Mouse (Mus musculus): ENCODE measurements around the gene Nrp2.

Gene Nrp2

GRCm38 (mm10) chr1:62751011-62752006, 48.2 kb downstream of the Nrp2 start:
- DNase-seq (ENCODE audit: low spot score in 2 of 2) = peak; percentile 71 to 75

GRCm38 (mm10) chr1:62752055-62752454, 49.0 kb downstream of the Nrp2 start:
- no peak for DNase-seq (ENCODE audit: low spot score in 2 of 2)

GRCm38 (mm10) chr1:62752661-62753333, 49.7 kb downstream of the Nrp2 start:
- no peak for DNase-seq (ENCODE audit: low spot score in 2 of 2)

GRCm38 (mm10) chr1:62754066-62754835, 51.2 kb downstream of the Nrp2 start:
- DNase-seq (ENCODE audit: low spot score in 2 of 2) = no peak

- no peak for DNase-seq (ENCODE audit: low spot score in 2 of 2)
Observed at GRCm38 (mm10) chr1:62760086-62760485, 57.0 kb downstream of the Nrp2 start.

GRCm38 (mm10) chr1:62760565-62760964, 57.5 kb downstream of the Nrp2 start:
- no peak for DNase-seq (ENCODE audit: low spot score in 2 of 2)

- no peak for DNase-seq (ENCODE audit: low spot score in 2 of 2)
Observed at GRCm38 (mm10) chr1:62763779-62764178, 60.7 kb downstream of the Nrp2 start.

- DNase-seq (ENCODE audit: low spot score in 2 of 2) = no peak
Observed at GRCm38 (mm10) chr1:62765171-62765570, 62.1 kb downstream of the Nrp2 start.

GRCm38 (mm10) chr1:62766766-62767165, 63.7 kb downstream of the Nrp2 start:
- DNase-seq (ENCODE audit: low spot score in 2 of 2) = no peak

- no peak for DNase-seq (ENCODE audit: low spot score in 2 of 2)
Observed at GRCm38 (mm10) chr1:62767611-62768010, 64.5 kb downstream of the Nrp2 start.

GRCm38 (mm10) chr1:62770576-62770975, 67.5 kb downstream of the Nrp2 start:
- DNase-seq (ENCODE audit: low spot score in 2 of 2) = peak in 1 of 2 experiments; percentile 55

- no peak for DNase-seq (ENCODE audit: low spot score in 2 of 2)
Observed at GRCm38 (mm10) chr1:62772391-62772790, 69.3 kb downstream of the Nrp2 start.

GRCm38 (mm10) chr1:62773105-62773920, 70.2 kb downstream of the Nrp2 start:
- no peak for DNase-seq (ENCODE audit: low spot score in 2 of 2)

- DNase-seq (ENCODE audit: low spot score in 2 of 2) = no peak
Observed at GRCm38 (mm10) chr1:62773921-62774191, 70.8 kb downstream of the Nrp2 start.

GRCm38 (mm10) chr1:62774288-62775218, 71.5 kb downstream of the Nrp2 start:
- DNase-seq (ENCODE audit: low spot score in 2 of 2) = no peak

- DNase-seq (ENCODE audit: low spot score in 2 of 2) = no peak
Observed at GRCm38 (mm10) chr1:62777320-62778235, 74.5 kb downstream of the Nrp2 start.

GRCm38 (mm10) chr1:62778910-62779309, 75.8 kb downstream of the Nrp2 start:
- DNase-seq (ENCODE audit: low spot score in 2 of 2) = no peak

- DNase-seq (ENCODE audit: low spot score in 2 of 2) = no peak
Observed at GRCm38 (mm10) chr1:62780068-62780761, 77.1 kb downstream of the Nrp2 start.

GRCm38 (mm10) chr1:62782155-62782554, 79.1 kb downstream of the Nrp2 start:
- DNase-seq (ENCODE audit: low spot score in 2 of 2) = no peak
